Mouse (Mus musculus) G1E (cell line): ENCODE measurements around the gene Mex3a.

Source experiments
- CTCF ChIP-seq: IDR thresholded peaks from 2 replicates; pipeline ENCODE4 v1.5.1; 2012; ENCODE audit warnings: low read depth, low read length, inconsistent platforms, mixed read lengths
- GATA1 ChIP-seq: IDR thresholded peaks from 2 replicates; pipeline ENCODE4 v1.6.1; 2012; ENCODE audit warnings: borderline replicate concordance, low read length, inconsistent platforms, mixed read lengths
- GATA2 ChIP-seq: IDR thresholded peaks from 2 replicates; pipeline ENCODE4 v1.6.1; 2012; ENCODE audit warnings: low read depth, low read length, inconsistent platforms, borderline replicate concordance
- POLR2AphosphoS5 ChIP-seq: IDR thresholded peaks from 2 replicates; pipeline ENCODE4 v1.6.1; 2012; ENCODE audit warnings: low read depth, low read length, inconsistent platforms; ENCODE audit not compliant: insufficient replicate concordance
- TAL1 ChIP-seq: conservative IDR thresholded peaks from 2 replicates; pipeline ENCODE4 v1.6.1; 2012; ENCODE audit warnings: low read depth, low read length, inconsistent platforms, mixed read lengths

- no peak for TF ChIP-seq CTCF
- TF ChIP-seq GATA1 = no peak
- no peak for TF ChIP-seq POLR2AphosphoS5
- no peak for TF ChIP-seq TAL1
- no peak for TF ChIP-seq GATA2
Measured at GRCm38 (mm10) chr3:88486043-88486442, 46.2 kb upstream of the Mex3a start.
